Mouse (Mus musculus) lung, postnatal 0 days (tissue): ENCODE results near the gene Cep97.

ENCODE experiments used
- CTCF ChIP-seq: IDR thresholded peaks from 2 replicates; pipeline ENCODE4 v1.5.1; 2016; ENCODE audit warnings: antibody characterized with exemption, mild to moderate bottlenecking
- EP300 ChIP-seq: IDR thresholded peaks from 2 replicates; pipeline ENCODE4 v1.6.1; 2016; ENCODE audit warnings: antibody characterized with exemption, mild to moderate bottlenecking, control low read depth

DNA sequence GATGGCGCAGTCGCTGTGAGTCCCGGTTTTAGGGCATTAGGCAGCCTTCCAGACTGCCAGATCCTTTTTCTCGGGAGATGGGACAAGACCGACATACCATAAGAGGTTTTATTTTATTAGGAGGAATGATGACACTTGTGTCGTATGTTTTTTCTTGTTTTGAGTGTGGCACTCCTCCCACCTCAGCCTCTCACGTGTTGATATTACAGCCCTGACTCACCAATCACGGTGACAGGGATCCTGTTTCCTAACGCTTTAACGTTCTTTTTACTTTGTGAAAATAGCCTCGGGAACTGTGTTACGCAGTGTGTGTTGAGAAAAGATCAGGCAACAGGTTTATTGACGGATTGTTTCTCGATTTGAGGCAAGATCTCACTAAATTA lies 40.2 kb upstream of the Cep97 start:
- TF ChIP-seq EP300, result no peak
- no peak for TF ChIP-seq CTCF
